Mouse (Mus musculus) testis, postnatal 14 days (tissue): Measurements from ENCODE around the gene Yes1.
"Not testable (repeated sequence)": the region's sequence is repeated elsewhere in the genome, so short reads cannot be mapped to it uniquely, and the experiment has no call there.

Experiments used
- DNase-seq: peaks from one replicate; pipeline ENCODE4 v3.0.0; 2021; ENCODE audit warnings: low spot score

Gene Yes1

GRCm38 (mm10) chr5:32610801-32611340 is at the start of gene Yes1:
TSS of gene Yes1 (plus strand) at chr5:32611171.
- DNase-seq: peak; percentile 90

GRCm38 (mm10) chr5:32564697-32565096 is 46.3 kb upstream of the Yes1 start:
- no peak for DNase-seq

GRCm38 (mm10) chr5:32571802-32572201 is 39.2 kb upstream of the Yes1 start:
- DNase-seq: no peak

- DNase-seq: peak; percentile 14
Measured at GRCm38 (mm10) chr5:32588136-32588535, 22.8 kb upstream of the Yes1 start.

GRCm38 (mm10) chr5:32593793-32594192 is 17.2 kb upstream of the Yes1 start:
- DNase-seq: no peak

GRCm38 (mm10) chr5:32594358-32594757 is 16.6 kb upstream of the Yes1 start:
- no peak for DNase-seq

- no peak for DNase-seq
Measured at GRCm38 (mm10) chr5:32605911-32606310, 5.1 kb upstream of the Yes1 start.

- DNase-seq: no peak
Measured at GRCm38 (mm10) chr5:32607776-32608355, 3.1 kb upstream of the Yes1 start.

GRCm38 (mm10) chr5:32608516-32608915 is 2.5 kb upstream of the Yes1 start:
- DNase-seq: no peak

GRCm38 (mm10) chr5:32610064-32610800 is 739 bp upstream of the Yes1 start:
- DNase-seq: peak; percentile 60

GRCm38 (mm10) chr5:32611341-32611961 is 480 bp downstream of the Yes1 start:
- DNase-seq: peak; percentile 83

GRCm38 (mm10) chr5:32614291-32614690 is 3.3 kb downstream of the Yes1 start:
- DNase-seq: no peak

GRCm38 (mm10) chr5:32614691-32615090 is 3.7 kb downstream of the Yes1 start:
- DNase-seq: no peak

- not testable (repeated sequence) for DNase-seq
Measured at GRCm38 (mm10) chr5:32616489-32616888, 5.5 kb downstream of the Yes1 start.

GRCm38 (mm10) chr5:32617851-32618250 is 6.9 kb downstream of the Yes1 start:
- no peak for DNase-seq

- DNase-seq: no peak
Measured at GRCm38 (mm10) chr5:32623649-32624048, 12.7 kb downstream of the Yes1 start.

- DNase-seq: no peak
Measured at GRCm38 (mm10) chr5:32624777-32625176, 13.8 kb downstream of the Yes1 start.

GRCm38 (mm10) chr5:32633185-32633584 is 22.2 kb downstream of the Yes1 start:
- DNase-seq: no peak

GRCm38 (mm10) chr5:32657386-32657785 is 46.4 kb downstream of the Yes1 start:
- no peak for DNase-seq

- no peak for DNase-seq
Measured at GRCm38 (mm10) chr5:32682475-32682874, 71.5 kb downstream of the Yes1 start.

GRCm38 (mm10) chr5:32693411-32693810 is 82.4 kb downstream of the Yes1 start:
- DNase-seq: no peak

GRCm38 (mm10) chr5:32697208-32697867 is 86.4 kb downstream of the Yes1 start:
- DNase-seq: no peak
